Mouse (Mus musculus): Measurements from ENCODE around the gene Nat8f6.
"Not testable (repeated sequence)": the region's sequence is repeated elsewhere in the genome, so short reads cannot be mapped to it uniquely, and the experiment has no call there.

DNA sequence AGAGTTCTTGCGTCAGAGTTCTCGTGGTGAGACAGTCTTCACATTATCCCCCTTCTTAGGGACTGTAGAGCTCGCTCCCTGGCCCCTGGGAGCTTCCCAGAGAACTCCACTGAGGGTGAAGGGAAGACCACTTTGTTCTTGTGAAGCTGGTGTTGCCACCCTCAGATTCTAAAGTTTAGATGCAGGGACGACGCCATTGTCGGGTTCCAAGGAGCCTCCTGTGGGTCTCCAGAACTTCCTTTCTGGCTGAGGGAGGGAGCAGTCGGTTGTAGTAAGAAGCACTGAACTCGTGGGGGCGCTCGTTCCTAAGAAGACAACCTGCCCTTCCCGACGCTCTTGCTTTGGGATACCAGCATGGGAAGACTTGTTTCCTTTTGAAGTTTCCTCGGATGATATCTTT is 55.2 kb downstream of the Nat8f6 start, which contains the start of gene Nat8f3:
- not testable (repeated sequence) for TF ChIP-seq POLR2A (IDR thresholded peaks at IDR 0.05; ENCODE audit: control insufficient read depth, low read depth, low read length); CTCF (IDR thresholded peaks at IDR 0.05; ENCODE audit: control insufficient read depth, insufficient read depth, insufficient replicate concordance, low read depth, low read length)

Measured in testis, adult 2 months (tissue).